Mouse (Mus musculus) liver, embryonic 14.5 days (tissue): ENCODE data around the gene 1700003E16Rik. TPM values are rescaled to one million over a fixed set of nuclear protein-coding genes. Genes with fewer than 3 reads are reported as not detected.

Experiments used
- ATAC-seq: fragments of 200-750 bp; cut with Nextera tagmentation; 2 replicates; pipeline ENCODE4 v1.8.0; 2017; ENCODE audit warnings: moderate number of reproducible peaks, mild to moderate bottlenecking, moderate library complexity; ENCODE audit not compliant: insufficient read depth
- DNase-seq, 3 experiments: peaks; one replicate each; pipeline ENCODE4 v3.0.0-alpha.2; 2012 to 2013; ENCODE audit warnings: low read depth in 3 of 3, low spot score in 3 of 3
- H3K27ac ChIP-seq: fragments of 300-500 bp; sonication (generic); 2 replicates; pipeline ENCODE4 v1.5.1; 2014; ENCODE audit warnings: moderate library complexity, mild to moderate bottlenecking, control low read depth, inconsistent platforms
- H3K27me3 ChIP-seq: fragments of 300-500 bp; sonication (generic); 2 replicates; pipeline ENCODE4 v1.6.1; 2014; ENCODE audit warnings: mild to moderate bottlenecking, low read length, moderate library complexity; ENCODE audit not compliant: control insufficient read depth, insufficient read depth
- H3K36me3 ChIP-seq: fragments of 300-500 bp; sonication (generic); replicated peaks from 2 replicates; pipeline ENCODE4 v1.6.1; 2014; ENCODE audit warnings: low read depth; ENCODE audit not compliant: control insufficient read depth, insufficient read depth
- H3K4me1 ChIP-seq, 2 experiments: fragments of 200-500 bp in 1 of 2; fragments of 300-500 bp in 1 of 2; sonication (generic) in 1 of 2; replicated peaks; 2 replicates each; pipeline ENCODE4 v1.6.1; 2012 to 2014; ENCODE audit warnings: antibody characterized with exemption in 1 of 2, inconsistent platforms in 1 of 2, low read length in 1 of 2; ENCODE audit not compliant: control insufficient read depth in 2 of 2, insufficient read depth in 2 of 2
- H3K4me2 ChIP-seq: fragments of 300-500 bp; sonication (generic); 2 replicates; pipeline ENCODE4 v1.6.1; 2014; ENCODE audit warnings: low read depth, mild to moderate bottlenecking, control low read depth, moderate library complexity
- H3K4me3 ChIP-seq, 2 experiments: fragments of 200-500 bp in 1 of 2; fragments of 300-500 bp in 1 of 2; sonication (generic) in 1 of 2; 2 replicates each; pipeline ENCODE4 v1.5.1; 2012 to 2014; ENCODE audit warnings: low read depth in 2 of 2, low read length in 2 of 2, mild to moderate bottlenecking in 2 of 2, control low read depth in 1 of 2, inconsistent platforms in 1 of 2, moderate library complexity in 1 of 2; ENCODE audit not compliant: insufficient read depth in 1 of 2
- H3K9ac ChIP-seq: fragments of 300-500 bp; sonication (generic); replicated peaks from 2 replicates; pipeline ENCODE4 v1.6.1; 2014; ENCODE audit warnings: mild to moderate bottlenecking, control low read depth, moderate library complexity
- H3K9me3 ChIP-seq: fragments of 300-500 bp; sonication (generic); 2 replicates; pipeline ENCODE4 v1.6.1; 2016; ENCODE audit warnings: low read length, mixed read lengths; ENCODE audit not compliant: control insufficient read depth
- CTCF ChIP-seq: IDR thresholded peaks from 2 replicates; pipeline ENCODE4 v1.5.1; 2016; ENCODE audit warnings: antibody characterized with exemption, low read depth, control low read depth
- EP300 ChIP-seq: IDR thresholded peaks from 2 replicates; pipeline ENCODE4 v1.6.1; 2016; ENCODE audit warnings: antibody characterized with exemption, low read depth
- WGBS: fragments of 180-500 bp; shearing (Covaris S2); extraction: QIAGEN DNeasy Blood & Tissue Kit; methylation state at CpG from one replicate; pipeline ENCODE4 v1.1.7; 2014; ENCODE audit not compliant: insufficient replicate concordance; 5-methylcytosine and 5-hydroxymethylcytosine counted together
- polyA plus RNA-seq, 2 experiments: library from polyadenylated mRNA; depleted of rRNA in 1 of 2; stranded (reverse) in 1 of 2; unstranded in 1 of 2; fragments of >200 nt; fragmentation: Nextera tagmentation in 1 of 2; extraction: Ambion mirVana in 1 of 2; gene quantifications; 2 replicates each; pipeline versions ENCODE4 v1.2.1 to v1.2.3; 2012 to 2014

The 1700003E16Rik gene
- polyA plus RNA-seq, 2 experiments, result 0.15 TPM; not detected in 1

DNA sequence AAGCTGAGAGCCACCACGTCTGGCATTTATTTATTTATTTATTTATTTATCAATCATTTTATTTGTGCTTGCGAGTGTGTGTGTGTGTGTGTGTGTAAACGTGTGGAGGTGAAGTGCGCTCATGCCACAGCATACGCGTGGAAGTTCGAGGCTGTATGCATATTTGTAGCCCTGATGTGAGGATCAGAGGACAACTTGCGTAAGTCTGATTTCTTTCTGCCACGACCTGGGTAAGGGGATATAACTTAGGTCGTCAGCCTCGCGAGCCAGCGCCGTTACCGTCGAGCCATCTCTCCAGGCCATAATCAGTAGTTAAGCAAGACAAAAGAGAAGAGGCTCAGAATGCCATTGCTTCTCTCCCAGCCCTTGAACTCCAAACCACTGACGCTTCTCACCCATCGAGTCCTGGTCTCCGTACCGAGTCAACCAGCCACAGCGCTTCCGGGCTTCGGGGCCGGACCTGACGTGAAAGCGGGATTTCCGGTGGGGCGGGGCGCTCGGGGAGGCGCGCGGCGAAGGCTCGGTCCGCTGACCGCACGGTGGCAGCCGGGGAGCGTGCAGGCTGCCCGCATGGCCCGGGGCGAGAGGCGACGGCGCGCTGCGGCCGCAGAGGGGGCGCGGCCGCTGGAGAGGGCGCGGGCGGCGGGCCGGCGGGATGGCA is 41.1 kb upstream of the 1700003E16Rik start, which contains the start of gene Mogs:
Gene Mogs, plus strand, starts transcription at position 486 of the 661 bp plus-strand sequence.
- Histone ChIP-seq H3K4me3 (peak within 1 kb of the TSS; percentile 82 to 84), H3K4me1 (peaks cover 17 to 24% of the 10 kb centered on the region in 2 experiments), H3K9ac (peak within 1 kb of the TSS; percentile 72), H3K27me3 (no peaks in the 10 kb centered on the region), H3K36me3 (peaks cover 7% of the 10 kb centered on the region), H3K4me2 (peak within 1 kb of the TSS; percentile 95), H3K9me3 (no peaks in the 10 kb centered on the region), H3K27ac (peak within 1 kb of the TSS; percentile 72)
- no peak for TF ChIP-seq EP300
- TF ChIP-seq CTCF, result peak; percentile 41
- WGBS, result under 1% methylated on average over 53 of the region's 58 CpGs
- DNase-seq (peak; percentile 80 to 84 (median 81)), ATAC-seq (peak; percentile 90)

DNA sequence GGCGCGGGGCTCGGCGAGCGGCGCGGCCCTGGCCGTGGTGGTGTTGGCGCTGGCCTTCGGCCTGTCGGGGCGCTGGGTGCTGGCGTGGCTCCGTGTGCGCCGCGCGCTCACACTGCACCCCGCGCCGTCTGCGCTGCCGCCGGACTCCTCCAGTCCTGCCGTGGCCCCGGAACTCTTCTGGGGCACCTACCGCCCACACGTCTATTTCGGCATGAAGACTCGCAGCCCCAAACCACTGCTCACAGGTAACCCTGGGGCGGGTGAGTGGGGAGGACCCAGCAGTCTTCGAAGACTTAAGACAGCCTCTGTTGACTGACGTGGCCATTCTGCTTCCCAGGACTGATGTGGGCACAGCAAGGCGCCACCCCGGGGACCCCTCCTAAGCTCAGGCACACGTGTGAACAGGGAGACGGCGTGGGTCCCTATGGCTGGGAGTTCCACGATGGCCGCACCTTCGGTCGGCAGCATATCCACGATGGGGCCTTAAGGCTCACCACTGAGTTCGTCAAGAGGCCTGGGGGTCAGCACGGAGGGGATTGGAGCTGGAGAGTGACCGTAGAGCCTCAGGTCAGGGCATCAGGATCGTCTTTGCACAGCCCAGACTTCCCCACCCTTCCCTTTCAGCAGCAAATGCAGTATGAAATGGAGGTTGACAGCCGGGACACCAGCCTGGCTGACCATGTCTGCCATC is 40.4 kb upstream of the 1700003E16Rik start:
- Histone ChIP-seq H3K27ac (peak overlapping the region; percentile 65), H3K9me3 (no peaks in the 10 kb centered on the region), H3K4me1 (peaks cover 18 to 23% of the 10 kb centered on the region in 2 experiments), H3K36me3 (peaks cover 6% of the 10 kb centered on the region), H3K9ac (peak overlapping the region; percentile 72), H3K4me2 (peak overlapping the region; percentile 95), H3K27me3 (no peaks in the 10 kb centered on the region), H3K4me3 (peak overlapping the region; percentile 82 to 84)
- WGBS, result under 1% methylated on average over 38 of the region's 48 CpGs
- ATAC-seq (peak; percentile 56; the same call in 1 of the 2 replicates), DNase-seq (no peak)
- TF ChIP-seq EP300 (no peak), CTCF (0 out of 2 replicates have a peak, but pooled peaks have one; percentile 2)

DNA sequence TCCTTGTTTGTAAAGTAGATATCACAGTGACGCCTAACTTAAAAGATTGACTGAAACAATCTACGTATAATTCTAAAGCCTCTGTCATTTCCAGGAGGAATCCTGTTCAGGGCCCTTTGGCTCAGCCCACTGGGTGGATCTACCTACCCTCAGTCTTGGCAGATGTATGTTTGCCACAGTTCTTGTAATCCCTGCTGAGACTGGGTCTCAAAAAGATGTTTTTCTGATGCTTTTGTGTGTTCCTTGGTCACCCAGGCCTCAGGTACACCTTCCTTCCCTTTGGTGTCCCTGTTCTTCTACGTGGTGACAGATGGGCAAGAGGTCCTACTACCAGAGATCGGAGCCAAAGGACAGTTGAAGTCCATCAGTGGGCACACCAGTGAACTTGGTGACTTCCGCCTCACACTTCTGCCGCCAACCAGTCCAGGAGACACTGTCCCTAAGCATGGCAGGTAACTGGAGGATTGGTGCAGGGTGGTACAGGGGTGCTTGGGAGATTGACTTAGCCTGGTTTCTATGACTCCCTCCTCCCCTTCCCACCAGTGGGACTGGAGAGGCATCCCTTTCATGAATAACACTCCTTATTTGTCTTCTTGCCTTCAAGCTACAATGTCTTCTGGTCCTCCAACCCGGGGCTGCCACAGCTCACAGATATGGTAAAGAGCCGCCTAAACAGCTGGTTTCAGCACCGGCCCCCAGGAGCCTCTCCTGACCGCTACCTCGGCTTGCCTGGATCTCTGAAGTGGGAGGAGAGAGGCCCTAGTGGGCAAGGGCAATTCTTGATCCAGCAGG is 39.6 kb upstream of the 1700003E16Rik start:
- WGBS, result 68% methylated on average over 11 of the region's 11 CpGs
- H3K4me3 ChIP-seq, result peak overlapping the region; percentile 82 to 84
- no peaks in the 10 kb centered on the region for H3K9me3 ChIP-seq
- peaks cover 17 to 20% of the 10 kb centered on the region in 2 experiments for H3K4me1 ChIP-seq
- H3K9ac ChIP-seq, result peak overlapping the region; percentile 72
- peaks cover 4% of the 10 kb centered on the region for H3K36me3 ChIP-seq
- DNase-seq, result no peak
- peak overlapping the region; percentile 65 for H3K27ac ChIP-seq
- no peaks in the 10 kb centered on the region for H3K27me3 ChIP-seq
- TF ChIP-seq EP300 (no peak), CTCF (no peak)
- peak overlapping the region; percentile 95 for H3K4me2 ChIP-seq
- no peak for ATAC-seq

GRCm38 (mm10) chr6:83117165-83117438 is 39.1 kb upstream of the 1700003E16Rik start:
- H3K4me2 ChIP-seq, result peak overlapping the region; percentile 95; the same call in 1 of the 2 replicates
- 76% methylated on average over 4 of the region's 4 CpGs for WGBS
- H3K9ac ChIP-seq, result no peak overlapping the region
- H3K27ac ChIP-seq, result no peak overlapping the region
- H3K27me3 ChIP-seq, result no peaks in the 10 kb centered on the region
- DNase-seq (no peak), ATAC-seq (no peak)
- peaks cover 4% of the 10 kb centered on the region for H3K36me3 ChIP-seq
- H3K4me3 ChIP-seq, result no peak overlapping the region
- H3K4me1 ChIP-seq, result peaks cover 17 to 20% of the 10 kb centered on the region in 2 experiments
- TF ChIP-seq CTCF (no peak), EP300 (no peak)
- no peaks in the 10 kb centered on the region for H3K9me3 ChIP-seq

DNA sequence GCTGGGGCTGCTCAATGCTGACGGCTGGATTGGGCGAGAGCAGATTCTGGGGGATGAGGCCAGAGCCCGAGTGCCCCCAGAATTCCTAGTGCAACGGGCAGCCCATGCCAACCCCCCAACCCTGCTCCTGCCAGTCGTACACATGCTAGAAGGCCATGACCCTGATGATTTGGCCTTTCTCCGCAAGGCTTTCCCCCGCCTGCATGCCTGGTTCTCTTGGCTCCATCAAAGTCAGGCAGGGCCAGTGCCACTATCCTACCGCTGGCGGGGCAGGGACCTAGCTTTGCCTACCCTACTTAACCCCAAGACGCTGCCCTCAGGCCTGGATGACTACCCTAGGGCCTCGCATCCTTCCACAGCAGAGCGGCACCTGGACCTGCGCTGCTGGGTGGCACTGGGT is 38.6 kb upstream of the 1700003E16Rik start:
- H3K4me1 ChIP-seq, result peaks cover 18 to 24% of the 10 kb centered on the region in 2 experiments
- TF ChIP-seq EP300, result no peak
- TF ChIP-seq CTCF, result no peak
- H3K27me3 ChIP-seq, result no peaks in the 10 kb centered on the region
- H3K4me3 ChIP-seq, result no peak overlapping the region
- DNase-seq (no peak), ATAC-seq (no peak)
- H3K9me3 ChIP-seq, result no peaks in the 10 kb centered on the region
- no peak overlapping the region for H3K27ac ChIP-seq
- WGBS, result 84% methylated on average over 13 of the region's 13 CpGs
- no peak overlapping the region for H3K4me2 ChIP-seq
- no peak overlapping the region for H3K9ac ChIP-seq
- H3K36me3 ChIP-seq, result peaks cover 4% of the 10 kb centered on the region
